Mouse (Mus musculus) thymus, adult 2 months (tissue): ENCODE results near the gene Acad9.

ENCODE experiments used
- CTCF ChIP-seq: fragments of 200-500 bp; IDR thresholded peaks from 2 replicates; pipeline ENCODE4 v1.5.1; 2012; ENCODE audit warnings: mild to moderate bottlenecking, control low read depth, low read length, moderate library complexity, borderline replicate concordance; ENCODE audit not compliant: control insufficient read depth, poor library complexity, insufficient read depth; ENCODE audit errors: extremely low read depth
- POLR2A ChIP-seq: fragments of 200-500 bp; IDR thresholded peaks from 2 replicates; pipeline ENCODE4 v1.6.1; 2012; ENCODE audit warnings: mild to moderate bottlenecking, low read length, control low read depth, moderate library complexity; ENCODE audit not compliant: control insufficient read depth, poor library complexity, insufficient read depth; ENCODE audit errors: extremely low read depth

DNA sequence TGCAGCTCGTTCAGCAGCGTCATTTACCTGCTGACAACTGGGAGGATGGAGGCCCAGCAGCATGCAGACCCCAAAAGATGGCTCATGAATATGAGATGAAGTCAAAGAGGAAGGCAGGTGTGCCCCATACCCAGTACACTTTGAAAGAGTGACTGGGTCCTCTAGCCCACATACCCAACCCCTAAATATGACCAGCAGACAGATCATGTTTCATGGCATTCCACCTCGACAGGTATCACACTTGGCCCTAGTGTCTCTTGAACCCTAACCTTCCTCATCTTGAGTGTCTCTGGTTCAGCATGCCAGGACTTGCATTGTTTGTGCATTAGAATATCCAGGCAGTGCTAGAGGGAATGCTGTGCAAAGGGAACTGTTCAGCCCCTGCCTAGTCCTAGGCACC, 11.6 kb downstream of the Acad9 start:
- TF ChIP-seq CTCF (no peak), POLR2A (no peak)
